Mouse (Mus musculus) embryo, embryonic 11 days (tissue): ENCODE data around the gene Sct.
"Not testable (repeated sequence)": the region's sequence is repeated elsewhere in the genome, so short reads cannot be mapped to it uniquely, and the experiment has no call there.

Source experiments
- DNase-seq: peaks from one replicate; pipeline ENCODE4 v3.0.0-alpha.2; 2015

The Sct gene

GRCm38 (mm10) chr7:141288042-141288441 lies 9.1 kb upstream of the Sct start:
- no peak for DNase-seq

DNA sequence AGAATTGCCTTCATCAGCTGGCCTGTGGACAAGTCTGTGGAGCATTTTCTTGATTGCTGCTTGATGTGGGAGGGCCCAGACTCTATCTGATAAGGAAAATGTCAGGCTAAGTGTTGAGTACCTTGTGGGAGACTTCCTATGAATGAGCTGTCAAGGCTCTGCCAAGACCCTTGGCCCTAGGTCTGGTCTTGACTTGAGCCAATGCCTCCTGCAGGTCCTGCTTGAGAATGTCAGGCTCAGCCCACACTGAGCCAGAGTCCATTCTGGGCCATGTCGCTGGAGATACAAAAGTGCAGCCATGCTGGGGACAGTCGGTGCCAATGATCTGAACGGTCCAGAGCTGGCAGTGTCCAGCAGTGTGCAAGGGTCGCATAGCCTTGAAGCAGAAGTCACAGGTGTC lies 3.8 kb upstream of the Sct start:
- DNase-seq: no peak

- no peak for DNase-seq
Measured at GRCm38 (mm10) chr7:141281442-141281841, 2.5 kb upstream of the Sct start.

DNA sequence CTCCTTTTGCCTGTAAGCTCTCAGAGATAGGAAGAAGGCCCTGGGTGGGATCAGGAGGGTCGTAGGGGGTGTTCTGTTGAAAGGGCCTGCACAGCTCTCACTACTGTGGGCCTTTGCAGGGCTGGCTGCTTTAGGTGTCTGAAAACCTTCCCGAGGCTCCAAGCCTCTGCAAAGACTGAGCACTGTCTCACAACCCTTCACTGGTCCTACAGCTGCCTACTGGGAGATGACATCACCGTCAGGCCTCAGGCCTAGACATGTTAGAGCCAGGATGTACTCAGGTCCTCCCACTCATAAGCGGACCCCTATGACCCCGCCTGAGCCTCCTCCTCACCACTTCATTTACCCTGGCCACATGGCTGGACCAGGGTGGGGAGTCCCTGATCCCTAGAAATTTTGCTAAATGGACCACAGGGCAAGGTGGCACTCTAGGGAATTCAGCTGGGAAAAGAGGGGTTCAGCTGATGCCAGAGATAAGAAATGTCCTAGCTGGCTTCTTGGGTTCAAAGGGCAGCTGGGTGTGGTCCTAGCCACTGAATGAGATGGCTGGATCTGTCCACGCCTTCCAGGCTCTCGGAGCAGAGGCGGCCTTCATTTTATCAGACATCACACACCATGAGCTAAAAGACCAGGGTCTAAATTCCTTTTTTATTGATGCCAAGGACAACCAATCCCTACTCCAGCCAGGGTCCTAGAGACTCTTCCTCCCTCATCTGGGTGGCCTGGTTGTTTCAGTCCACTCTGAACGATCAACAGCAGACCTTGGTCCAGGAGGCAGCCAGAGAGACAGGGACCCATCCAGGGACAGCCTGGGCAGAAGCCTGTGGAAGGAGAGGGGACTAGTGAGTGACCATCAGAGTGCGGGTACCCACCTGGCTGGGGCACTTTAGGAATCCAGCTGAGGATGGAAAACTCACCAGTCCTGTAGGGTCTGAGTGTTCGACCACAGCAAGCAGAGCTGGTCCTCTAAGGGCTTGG lies 943 bp downstream of the Sct start:
- DNase-seq: no peak

GRCm38 (mm10) chr7:141276546-141276945 lies 2.4 kb downstream of the Sct start, which contains the start of gene Cdhr5:
Gene Cdhr5, minus strand, starts transcription at chr7:141276786.
- no peak for DNase-seq

DNA sequence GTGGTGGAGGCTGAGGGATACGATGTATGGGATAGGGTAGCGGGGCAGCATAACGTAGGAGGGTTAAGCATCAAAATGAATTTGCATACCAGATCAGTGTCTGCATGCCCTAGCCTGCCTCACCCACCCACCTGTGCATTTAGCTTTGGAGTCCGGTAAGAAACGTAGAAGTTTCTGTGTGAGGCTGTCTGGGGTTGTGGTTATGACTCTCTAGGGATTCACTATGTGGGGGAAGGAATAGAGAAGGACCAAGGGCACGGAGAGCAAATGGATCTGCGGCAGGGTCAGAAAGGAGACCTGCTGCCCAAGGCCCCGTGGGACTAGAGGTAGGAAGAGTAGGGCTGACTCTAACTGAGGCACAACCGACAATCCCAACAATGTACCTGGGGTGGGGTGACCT lies 3.6 kb downstream of the Sct start:
- no peak for DNase-seq

GRCm38 (mm10) chr7:141270631-141271030 lies 8.3 kb downstream of the Sct start:
- no peak for DNase-seq

DNA sequence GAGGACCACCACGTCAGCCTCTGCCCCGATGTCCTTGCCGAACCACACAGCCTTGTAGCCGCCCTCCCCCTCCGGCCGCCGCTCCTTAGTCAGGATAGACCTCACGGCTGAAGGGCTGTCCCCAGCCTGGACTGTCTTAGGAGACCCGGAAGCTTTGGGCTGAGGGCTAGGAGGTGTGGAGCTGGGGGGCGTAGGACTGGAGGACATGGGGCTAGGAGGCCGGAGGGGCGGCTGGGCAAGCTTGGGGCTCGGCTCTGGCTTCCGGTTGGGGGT lies 9.7 kb downstream of the Sct start:
- DNase-seq: no peak

GRCm38 (mm10) chr7:141268466-141269272 lies 10.3 kb downstream of the Sct start:
- DNase-seq: no peak

DNA sequence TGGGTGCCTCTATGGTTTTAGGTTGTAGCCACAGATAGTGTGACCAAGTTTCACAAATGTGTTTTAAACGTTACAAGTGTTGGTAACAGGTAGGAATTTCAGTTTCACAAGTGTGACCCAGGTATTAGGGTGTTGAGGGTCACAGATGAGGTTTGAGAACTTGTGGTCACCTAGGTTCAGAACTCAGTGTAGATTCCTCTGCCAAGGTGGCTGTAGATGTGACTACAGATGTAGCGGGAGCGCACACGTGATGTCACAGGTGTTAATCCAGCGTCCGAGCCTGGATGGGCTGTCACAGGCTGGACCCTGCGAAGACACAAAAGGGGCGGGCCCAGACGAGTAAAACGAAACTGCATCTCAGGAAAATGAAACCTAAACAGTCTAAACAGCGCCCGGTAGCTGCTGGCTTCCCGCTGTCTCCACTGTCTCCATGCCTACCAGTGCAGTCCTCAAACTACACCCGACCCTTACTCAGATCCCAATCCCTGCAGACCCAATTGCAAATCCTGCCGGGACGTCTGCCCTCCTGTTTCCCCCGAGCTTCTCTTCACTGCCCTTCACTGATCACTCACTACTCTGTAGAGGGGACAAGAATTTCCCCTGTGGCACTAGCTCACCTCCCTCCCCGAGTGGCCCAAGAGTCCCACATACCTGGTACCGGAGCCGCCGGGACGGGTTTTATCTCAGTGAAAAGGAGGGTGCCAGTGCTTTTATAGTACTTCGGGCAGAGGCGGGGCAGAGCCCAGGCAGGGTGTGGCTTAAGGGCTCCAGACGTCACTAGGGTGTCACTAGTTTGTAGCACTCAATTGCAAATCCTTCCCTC lies 13.0 kb downstream of the Sct start, which contains the start of gene Irf7:
Gene Irf7, minus strand, starts transcription at position 743 of the 823 bp plus-strand sequence.
- peak; percentile 46 for DNase-seq

DNA sequence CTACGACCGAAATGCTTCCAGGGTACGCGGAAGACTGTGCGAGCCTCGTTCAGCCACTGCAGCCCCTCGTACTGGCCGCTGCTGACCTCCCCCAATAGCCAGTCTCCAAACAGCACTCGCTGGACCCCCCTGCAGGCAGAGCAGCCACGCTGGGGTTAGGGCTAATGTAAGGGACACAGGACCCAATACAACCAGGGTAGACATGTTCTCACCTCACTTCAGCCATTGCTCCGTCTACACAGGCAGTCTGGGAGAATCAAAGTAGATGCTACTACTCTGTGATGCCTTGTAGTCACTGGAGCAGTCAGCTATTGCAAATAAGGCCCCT lies 13.6 kb downstream of the Sct start:
- peak; percentile 13 for DNase-seq

DNA sequence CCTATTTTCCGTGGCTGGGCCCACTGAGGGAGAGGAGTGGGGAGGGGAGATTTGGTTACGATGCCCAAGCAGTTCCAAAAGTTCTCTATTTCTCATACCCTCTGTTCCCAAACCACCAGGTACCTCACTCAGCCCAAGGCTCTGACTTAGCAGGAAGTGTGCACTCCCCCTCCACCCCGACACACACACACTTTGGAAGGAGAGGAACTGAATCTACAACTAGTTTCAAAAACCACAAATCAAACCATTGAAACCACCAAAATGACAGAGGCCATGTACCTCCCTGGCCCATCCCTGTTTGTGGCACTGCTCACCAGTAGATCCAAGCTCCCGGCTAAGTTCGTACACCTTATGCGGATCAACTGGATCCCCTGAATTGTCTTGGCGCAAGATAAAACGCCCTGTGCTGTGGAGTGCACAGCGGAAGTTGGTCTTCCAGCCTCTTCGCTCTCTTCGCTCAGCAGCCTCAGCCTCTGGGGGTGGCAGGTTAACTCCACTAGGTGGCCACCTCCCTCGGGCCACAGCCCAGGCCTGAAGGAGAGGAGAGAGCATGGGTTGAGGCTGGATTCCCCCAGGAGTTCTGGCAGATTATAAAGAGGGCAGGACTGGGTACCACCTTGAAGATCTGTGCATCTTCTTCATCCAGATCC lies 14.0 kb downstream of the Sct start:
- peak; percentile 62 for DNase-seq

GRCm38 (mm10) chr7:141264041-141264700 lies 14.8 kb downstream of the Sct start:
- DNase-seq: no peak

DNA sequence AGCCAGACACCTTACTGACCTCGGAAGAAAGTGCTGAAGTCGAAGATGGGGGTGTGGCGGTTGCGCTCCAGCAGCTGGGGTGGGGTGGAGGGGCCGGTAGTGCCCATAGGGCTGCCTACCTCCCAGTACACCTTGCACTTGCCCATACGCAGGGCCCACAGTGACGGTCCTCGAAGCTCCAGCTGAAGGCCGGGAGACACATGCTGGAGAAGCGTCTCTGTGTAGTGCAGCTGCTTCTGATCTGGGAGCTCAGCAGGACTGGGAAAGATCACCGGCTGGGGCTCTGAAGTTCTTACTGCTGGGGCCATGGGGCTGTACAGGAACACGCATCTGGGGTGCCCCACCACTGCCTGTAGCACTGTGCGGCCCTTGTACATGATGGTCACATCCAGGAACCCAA lies 15.3 kb downstream of the Sct start:
- no peak for DNase-seq

GRCm38 (mm10) chr7:141261480-141261879 lies 17.5 kb downstream of the Sct start:
- DNase-seq: no peak

GRCm38 (mm10) chr7:141256159-141256558 lies 22.8 kb downstream of the Sct start:
- no peak for DNase-seq

GRCm38 (mm10) chr7:141250486-141250885 lies 28.4 kb downstream of the Sct start:
- not testable (repeated sequence) for DNase-seq

- no peak for DNase-seq
Measured at GRCm38 (mm10) chr7:141231551-141231950, 47.4 kb downstream of the Sct start.

- DNase-seq: no peak
Measured at GRCm38 (mm10) chr7:141231111-141231510, 47.8 kb downstream of the Sct start.

- DNase-seq: no peak
Measured at GRCm38 (mm10) chr7:141230570-141230969, 48.4 kb downstream of the Sct start.

- no peak for DNase-seq
Measured at GRCm38 (mm10) chr7:141229702-141230101, 49.2 kb downstream of the Sct start.
